Mouse (Mus musculus): Measurements from ENCODE around the gene Prickle2.

Gene Prickle2

DNA sequence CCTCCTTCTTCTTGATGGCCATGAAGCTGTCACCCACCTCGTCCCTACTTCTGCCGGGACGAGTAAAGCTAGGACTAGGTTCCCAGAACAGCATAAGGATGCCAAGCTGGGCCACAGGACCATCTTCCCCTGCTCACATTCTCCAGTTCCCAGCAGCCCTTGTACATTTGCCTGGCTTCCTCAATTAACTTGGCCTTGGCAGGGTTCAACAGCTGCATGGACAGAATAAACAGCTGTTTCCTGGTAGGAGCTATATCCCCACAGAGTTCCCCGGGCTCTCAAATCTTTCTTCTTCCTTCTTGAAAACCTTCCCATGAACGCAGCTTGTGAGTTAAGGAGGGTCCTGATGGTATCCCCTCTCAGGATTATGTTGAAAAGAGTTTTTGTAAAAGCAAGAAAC lies 317.3 kb downstream of the Prickle2 start:
- no peak for DNase-seq (ENCODE audit: low read depth, low spot score)

- peak; percentile 77 for DNase-seq (ENCODE audit: low read depth, low spot score)
Observed at GRCm38 (mm10) chr6:92383196-92383782, 322.7 kb downstream of the Prickle2 start.

GRCm38 (mm10) chr6:92381085-92381484 lies 324.9 kb downstream of the Prickle2 start:
- DNase-seq (ENCODE audit: low read depth, low spot score) = no peak

- no peak for DNase-seq (ENCODE audit: low read depth, low spot score)
Observed at GRCm38 (mm10) chr6:92374826-92375225, 331.1 kb downstream of the Prickle2 start.

DNA sequence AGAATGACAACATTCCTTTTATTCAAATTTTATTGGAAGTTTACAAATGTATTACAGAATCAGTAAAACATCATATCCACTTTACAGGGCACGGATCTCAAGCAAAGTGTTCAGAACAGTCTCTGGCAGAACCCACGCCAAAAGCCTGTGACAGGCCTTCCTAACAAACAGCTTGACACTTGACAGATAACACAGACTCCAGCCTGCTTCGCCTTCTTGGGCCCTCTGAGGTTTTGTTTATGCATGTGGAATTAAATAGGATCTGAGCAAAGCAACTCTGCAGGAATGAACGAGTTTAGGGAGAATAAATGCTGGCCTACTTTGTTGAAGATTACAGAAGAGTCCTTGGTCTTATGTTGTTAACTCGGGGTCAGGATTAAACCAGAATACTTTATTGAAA lies 335.1 kb downstream of the Prickle2 start:
- no peak for DNase-seq (ENCODE audit: low read depth, low spot score)

GRCm38 (mm10) chr6:92347278-92348028 lies 358.5 kb downstream of the Prickle2 start:
- DNase-seq (ENCODE audit: low read depth, low spot score) = peak; percentile 31

GRCm38 (mm10) chr6:92346729-92347128 lies 359.2 kb downstream of the Prickle2 start:
- DNase-seq (ENCODE audit: low read depth, low spot score) = no peak

- peak; percentile 64 for DNase-seq (ENCODE audit: low read depth, low spot score)
Observed at GRCm38 (mm10) chr6:92345151-92345550, 360.8 kb downstream of the Prickle2 start.

DNA sequence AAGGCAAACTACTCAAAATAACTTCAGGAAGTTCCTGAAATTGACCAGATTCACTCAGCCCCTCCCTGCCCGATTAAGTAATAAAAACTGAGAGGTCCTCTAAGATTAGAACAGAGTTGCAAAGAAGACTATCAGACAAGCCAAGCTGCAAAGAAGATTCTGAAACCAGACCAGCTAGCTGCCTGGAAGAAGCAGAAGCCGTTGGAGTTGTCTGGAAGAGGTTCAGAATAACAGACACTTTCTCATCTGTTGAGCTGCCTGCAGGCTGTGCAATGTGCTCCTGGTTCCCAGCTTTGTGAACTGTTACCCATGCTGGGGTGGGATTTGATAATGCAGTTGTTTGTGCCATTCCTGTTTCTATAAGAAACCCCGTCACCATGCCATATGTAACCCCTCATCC lies 361.4 kb downstream of the Prickle2 start:
- DNase-seq (ENCODE audit: low read depth, low spot score) = peak; percentile 68
